Mouse (Mus musculus) neural tube, embryonic 12.5 days (tissue): ENCODE data around the gene Lrp4. TPM values are rescaled to one million over a fixed set of nuclear protein-coding genes. Genes with fewer than 3 reads are reported as not detected.

Experiments used
- ATAC-seq: fragments of 200-750 bp; cut with Nextera tagmentation; 2 replicates; pipeline ENCODE4 v1.8.0; 2017; ENCODE audit warnings: low read depth, mild to moderate bottlenecking, moderate TSS enrichment, moderate library complexity; ENCODE audit not compliant: low FRiP score
- H3K27ac ChIP-seq: fragments of 300-500 bp; sonication (generic); 2 replicates; pipeline ENCODE4 v1.5.1; 2016
- H3K27me3 ChIP-seq: fragments of 300-500 bp; sonication (generic); replicated peaks from 2 replicates; pipeline ENCODE4 v1.6.1; 2016; ENCODE audit warnings: mild to moderate bottlenecking
- H3K36me3 ChIP-seq: fragments of 300-500 bp; sonication (generic); 2 replicates; pipeline ENCODE4 v1.6.1; 2016; ENCODE audit warnings: mild to moderate bottlenecking
- H3K4me1 ChIP-seq: fragments of 300-500 bp; sonication (generic); 2 replicates; pipeline ENCODE4 v1.6.1; 2016
- H3K4me2 ChIP-seq: fragments of 300-500 bp; sonication (generic); replicated peaks from 2 replicates; pipeline ENCODE4 v1.6.1; 2016; ENCODE audit warnings: mild to moderate bottlenecking
- H3K4me3 ChIP-seq: fragments of 300-500 bp; sonication (generic); 2 replicates; pipeline ENCODE4 v1.5.1; 2016
- H3K9ac ChIP-seq: fragments of 300-500 bp; sonication (generic); 2 replicates; pipeline ENCODE4 v1.6.1; 2016; ENCODE audit warnings: mild to moderate bottlenecking
- H3K9me3 ChIP-seq: fragments of 300-500 bp; sonication (generic); 2 replicates; pipeline ENCODE4 v1.6.1; 2016; ENCODE audit warnings: mild to moderate bottlenecking
- WGBS: fragments of 180-500 bp; shearing (Covaris S2); methylation state at CpG from one replicate; pipeline ENCODE4 v1.1.7; 2016; 5-methylcytosine and 5-hydroxymethylcytosine counted together
- polyA plus RNA-seq: library from polyadenylated mRNA; unstranded; fragments of >200 nt; fragmentation: Nextera tagmentation; extraction: Ambion mirVana; gene quantifications from 2 replicates; pipeline ENCODE4 v1.2.1, GENCODE M21; 2016

Lrp4 gene
- polyA plus RNA-seq, result 5.3 and 5.4 TPM in 2 replicates

GRCm38 (mm10) chr2:91457259-91457655, at the start of gene Lrp4:
Gene Lrp4, plus strand, starts transcription at chr2:91457511.
- under 1% methylated on average over 35 of the region's 36 CpGs for WGBS
- Histone ChIP-seq H3K27ac (peak within 1 kb of the TSS; percentile 50), H3K9me3 (no peaks in the 10 kb centered on the region), H3K27me3 (no peaks in the 10 kb centered on the region), H3K9ac (peak within 1 kb of the TSS; percentile 80), H3K4me2 (peak within 1 kb of the TSS; percentile 97), H3K4me3 (peak within 1 kb of the TSS; percentile 72), H3K36me3 (no peaks in the 10 kb centered on the region), H3K4me1 (peaks cover 30% of the 10 kb centered on the region)
- peak; percentile 45 for ATAC-seq

- no peaks in the 10 kb centered on the region for H3K27me3 ChIP-seq
Observed at GRCm38 (mm10) chr2:91408031-91408430, 49.3 kb upstream of the Lrp4 start.

GRCm38 (mm10) chr2:91411473-91411872, 45.8 kb upstream of the Lrp4 start:
- WGBS, result 66% methylated on average over 2 of the region's 2 CpGs
- no peaks in the 10 kb centered on the region for H3K9me3 ChIP-seq
- H3K4me3 ChIP-seq, result no peak overlapping the region
- H3K27ac ChIP-seq, result no peak overlapping the region
- peaks cover 9% of the 10 kb centered on the region; the same call in 1 of the 2 replicates for H3K4me1 ChIP-seq
- ATAC-seq, result no peak
- no peaks in the 10 kb centered on the region for H3K36me3 ChIP-seq
- no peak overlapping the region for H3K9ac ChIP-seq
- H3K4me2 ChIP-seq, result no peak overlapping the region
- no peaks in the 10 kb centered on the region for H3K27me3 ChIP-seq

More at GRCm38 (mm10) chr2:91408031-91408430, 49.3 kb upstream of the Lrp4 start:
- Histone ChIP-seq H3K4me1 (peaks cover 9% of the 10 kb centered on the region; the same call in 1 of the 2 replicates), H3K9me3 (no peaks in the 10 kb centered on the region), H3K4me3 (no peak overlapping the region), H3K27ac (no peak overlapping the region), H3K4me2 (no peak overlapping the region), H3K9ac (no peak overlapping the region), H3K36me3 (no peaks in the 10 kb centered on the region)
- ATAC-seq, result no peak
- 87% methylated on average over 2 of the region's 2 CpGs for WGBS

GRCm38 (mm10) chr2:91412361-91412760, 45.0 kb upstream of the Lrp4 start:
- ATAC-seq, result no peak
- H3K4me2 ChIP-seq, result no peak overlapping the region
- 58% methylated on average over 5 of the region's 5 CpGs for WGBS
- H3K27ac ChIP-seq, result no peak overlapping the region
- peaks cover 9% of the 10 kb centered on the region; the same call in 1 of the 2 replicates for H3K4me1 ChIP-seq
- H3K27me3 ChIP-seq, result no peaks in the 10 kb centered on the region
- H3K4me3 ChIP-seq, result no peak overlapping the region
- H3K9ac ChIP-seq, result no peak overlapping the region
- H3K9me3 ChIP-seq, result no peaks in the 10 kb centered on the region
- no peaks in the 10 kb centered on the region for H3K36me3 ChIP-seq

GRCm38 (mm10) chr2:91413811-91414210, 43.5 kb upstream of the Lrp4 start:
- H3K9ac ChIP-seq, result no peak overlapping the region
- WGBS, result 54% methylated on average over 1 of the region's 1 CpGs
- no peak overlapping the region for H3K27ac ChIP-seq
- no peak overlapping the region for H3K4me3 ChIP-seq
- peaks cover 9% of the 10 kb centered on the region; the same call in 1 of the 2 replicates for H3K4me1 ChIP-seq
- no peaks in the 10 kb centered on the region for H3K36me3 ChIP-seq
- no peak overlapping the region for H3K4me2 ChIP-seq
- H3K27me3 ChIP-seq, result no peaks in the 10 kb centered on the region
- no peaks in the 10 kb centered on the region for H3K9me3 ChIP-seq
- no peak for ATAC-seq

GRCm38 (mm10) chr2:91421641-91422040, 35.7 kb upstream of the Lrp4 start:
- Histone ChIP-seq H3K4me1 (no peaks in the 10 kb centered on the region), H3K27ac (no peak overlapping the region), H3K36me3 (peaks cover 4% of the 10 kb centered on the region; the same call in 1 of the 2 replicates), H3K9me3 (no peaks in the 10 kb centered on the region), H3K4me3 (no peak overlapping the region), H3K27me3 (no peaks in the 10 kb centered on the region), H3K4me2 (no peak overlapping the region), H3K9ac (no peak overlapping the region)
- no peak for ATAC-seq
- 78% methylated on average over 5 of the region's 5 CpGs for whole genome bisulfite sequencing

- no peaks in the 10 kb centered on the region for H3K27me3 ChIP-seq
- H3K9me3 ChIP-seq, result no peaks in the 10 kb centered on the region
- no peak overlapping the region for H3K9ac ChIP-seq
- H3K36me3 ChIP-seq, result peaks cover 4% of the 10 kb centered on the region; the same call in 1 of the 2 replicates
- no peak overlapping the region for H3K27ac ChIP-seq
- no peak overlapping the region for H3K4me3 ChIP-seq
- no peak for ATAC-seq
- WGBS, result 90% methylated on average over 7 of the region's 7 CpGs
- H3K4me1 ChIP-seq, result peaks cover 3% of the 10 kb centered on the region; the same call in 1 of the 2 replicates
- no peak overlapping the region for H3K4me2 ChIP-seq
Observed at GRCm38 (mm10) chr2:91424061-91424720, 33.1 kb upstream of the Lrp4 start.

GRCm38 (mm10) chr2:91426321-91426720, 31.0 kb upstream of the Lrp4 start:
- H3K4me1 ChIP-seq, result peaks cover 22% of the 10 kb centered on the region
- no peaks in the 10 kb centered on the region for H3K27me3 ChIP-seq
- H3K36me3 ChIP-seq, result peaks cover 4% of the 10 kb centered on the region; the same call in 1 of the 2 replicates
- no peak overlapping the region for H3K9ac ChIP-seq
- WGBS, result 96% methylated on average over 1 of the region's 1 CpGs
- H3K4me2 ChIP-seq, result no peak overlapping the region
- no peak overlapping the region for H3K4me3 ChIP-seq
- H3K9me3 ChIP-seq, result no peaks in the 10 kb centered on the region
- H3K27ac ChIP-seq, result no peak overlapping the region
- no peak for ATAC-seq

- no peak for ATAC-seq
- H3K4me2 ChIP-seq, result no peak overlapping the region
- peaks cover 24% of the 10 kb centered on the region for H3K4me1 ChIP-seq
- H3K4me3 ChIP-seq, result no peak overlapping the region
- H3K36me3 ChIP-seq, result no peaks in the 10 kb centered on the region; the same call in 1 of the 2 replicates
- no peaks in the 10 kb centered on the region for H3K9me3 ChIP-seq
- no peak overlapping the region for H3K9ac ChIP-seq
- no peak overlapping the region for H3K27ac ChIP-seq
- WGBS, result 84% methylated on average over 3 of the region's 3 CpGs
- H3K27me3 ChIP-seq, result no peaks in the 10 kb centered on the region
Observed at GRCm38 (mm10) chr2:91429146-91429545, 28.2 kb upstream of the Lrp4 start.

GRCm38 (mm10) chr2:91429915-91430599, 27.3 kb upstream of the Lrp4 start:
- peak overlapping the region; percentile 11; the same call in 1 of the 2 replicates for H3K27ac ChIP-seq
- no peak overlapping the region for H3K9ac ChIP-seq
- ATAC-seq, result peak; percentile 67; the same call in 1 of the 2 replicates
- peaks cover 24% of the 10 kb centered on the region for H3K4me1 ChIP-seq
- no peaks in the 10 kb centered on the region for H3K9me3 ChIP-seq
- H3K4me3 ChIP-seq, result no peak overlapping the region
- 12% methylated on average over 9 of the region's 9 CpGs for WGBS
- peak overlapping the region; percentile 42 for H3K4me2 ChIP-seq
- no peaks in the 10 kb centered on the region for H3K27me3 ChIP-seq
- no peaks in the 10 kb centered on the region; the same call in 1 of the 2 replicates for H3K36me3 ChIP-seq

- no peaks in the 10 kb centered on the region for H3K27me3 ChIP-seq
- no peak overlapping the region for H3K9ac ChIP-seq
- H3K36me3 ChIP-seq, result no peaks in the 10 kb centered on the region; the same call in 1 of the 2 replicates
- WGBS, result 18% methylated on average over 6 of the region's 6 CpGs
- no peaks in the 10 kb centered on the region for H3K9me3 ChIP-seq
- H3K4me3 ChIP-seq, result no peak overlapping the region
- peaks cover 24% of the 10 kb centered on the region for H3K4me1 ChIP-seq
- peak overlapping the region; percentile 42 for H3K4me2 ChIP-seq
- ATAC-seq, result peak; percentile 84
- H3K27ac ChIP-seq, result 0 out of 2 replicates have a peak overlapping the region, but pooled peaks have one; percentile 26
Observed at GRCm38 (mm10) chr2:91430600-91430919, 26.8 kb upstream of the Lrp4 start.

- H3K4me3 ChIP-seq, result no peak overlapping the region
- H3K4me2 ChIP-seq, result no peak overlapping the region
- no peak for ATAC-seq
- H3K27ac ChIP-seq, result no peak overlapping the region
- no peaks in the 10 kb centered on the region for H3K27me3 ChIP-seq
- H3K9ac ChIP-seq, result no peak overlapping the region
- H3K36me3 ChIP-seq, result no peaks in the 10 kb centered on the region; the same call in 1 of the 2 replicates
- WGBS, result 77% methylated on average over 8 of the region's 8 CpGs
- H3K9me3 ChIP-seq, result no peaks in the 10 kb centered on the region
- no peaks in the 10 kb centered on the region for H3K4me1 ChIP-seq
Observed at GRCm38 (mm10) chr2:91436713-91437112, 20.6 kb upstream of the Lrp4 start.
